In genomic region chr12:16893039-16893438, GRCm38 (mm10) we compare ENCODE assay signal across 14 mouse cellular contexts. TPM values are rescaled to one million over a fixed set of nuclear protein-coding genes. Genes with fewer than 3 reads are reported as not detected.
DNase-seq lines count a peak whose midpoint lies in the region; ATAC-seq and TF ChIP-seq lines count a peak whose summit lies in the region.
"Had no signal": no experiment of that assay in that cellular context is flagged by ENCODE, and none has a peak within 500 bp of the region (broad histone marks: within the 10 kb centered on the region; RNA-seq: fewer than 3 reads in every experiment).

No protein-coding gene starts in this region.

- H3K27me3 ChIP-seq in heart, embryonic 10.5 days (ENCODE audit: insufficient read depth, poor library complexity, severe bottlenecking): no peaks in the 10 kb centered on the region
- no peaks in the 10 kb centered on the region for H3K27me3 ChIP-seq in liver, embryonic 15.5 days
- H3K27me3 ChIP-seq in heart, embryonic 16.5 days (ENCODE audit: control insufficient read depth, insufficient read depth, low read length): no peaks in the 10 kb centered on the region
- H3K27me3 ChIP-seq in small intestine, adult 2 months (ENCODE audit: control insufficient read depth, insufficient read depth, low read length): no peaks in the 10 kb centered on the region
- H3K27me3 ChIP-seq: embryonic facial prominence, embryonic 13.5 days; forebrain, embryonic 15.5 days had no signal

- H3K4me1 ChIP-seq in heart, embryonic 10.5 days: peaks cover 31% of the 10 kb centered on the region
- H3K4me1 ChIP-seq in liver, embryonic 15.5 days (replicated peaks): peaks cover 31% of the 10 kb centered on the region
- H3K4me1 ChIP-seq in heart, embryonic 16.5 days (ENCODE audit: control insufficient read depth, insufficient read depth, low read length): peaks cover 15% of the 10 kb centered on the region
- H3K4me1 ChIP-seq in small intestine, adult 2 months (ENCODE audit: control insufficient read depth, insufficient read depth, insufficient read length, low read length): peaks cover 5% of the 10 kb centered on the region; the same call in 1 of the 2 replicates

- H3K9ac ChIP-seq in liver, embryonic 15.5 days: 0 out of 2 replicates have a peak overlapping the region, but pooled peaks have one; percentile 85
- no peak overlapping the region for H3K9ac ChIP-seq in heart, embryonic 16.5 days (ENCODE audit: low read length)

- DNase-seq in heart, embryonic 10.5 days (ENCODE audit: low spot score): no peak
- no peak for DNase-seq in heart, postnatal 4 days
- DNase-seq in liver: no peak
- no peak for DNase-seq in spleen, postnatal 36 days (ENCODE audit: low spot score in 2 of 2)
- DNase-seq in ovary, postnatal 36 days (ENCODE audit: low spot score): no peak
- DNase-seq: cerebellum, postnatal 14 days; gastrocnemius, postnatal 14 days; thymus, adult 2 months had no signal

- no peak overlapping the region for H3K4me2 ChIP-seq in liver, embryonic 15.5 days
- no peak overlapping the region for H3K4me2 ChIP-seq in heart, embryonic 16.5 days (ENCODE audit: low read depth, low read length)

- H3K9me3 ChIP-seq in heart, embryonic 10.5 days: no peaks in the 10 kb centered on the region
- no peaks in the 10 kb centered on the region for H3K9me3 ChIP-seq in liver, embryonic 15.5 days (replicated peaks)
- H3K9me3 ChIP-seq in heart, embryonic 16.5 days (replicated peaks; ENCODE audit: control insufficient read depth, low read length): no peaks in the 10 kb centered on the region
- H3K9me3 ChIP-seq: embryonic facial prominence, embryonic 13.5 days; forebrain, embryonic 15.5 days had no signal

- no peak for TF ChIP-seq CTCF in small intestine, adult 2 months (IDR thresholded peaks at IDR 0.05; ENCODE audit: extremely low read depth, insufficient read length, insufficient replicate concordance, low read depth, low read length)

- no peaks in the 10 kb centered on the region for H3K36me3 ChIP-seq in heart, embryonic 10.5 days
- H3K36me3 ChIP-seq in liver, embryonic 15.5 days (replicated peaks): no peaks in the 10 kb centered on the region
- no peaks in the 10 kb centered on the region for H3K36me3 ChIP-seq in heart, embryonic 16.5 days (ENCODE audit: control insufficient read depth, insufficient read depth)
- no peaks in the 10 kb centered on the region for H3K36me3 ChIP-seq in small intestine, adult 2 months (ENCODE audit: control insufficient read depth, insufficient read depth, low read length)
- H3K36me3 ChIP-seq: embryonic facial prominence, embryonic 13.5 days; forebrain, embryonic 15.5 days had no signal

- ATAC-seq in liver, embryonic 15.5 days (ENCODE audit: insufficient read depth): no peak
- ATAC-seq in heart, embryonic 16.5 days (replicated peaks; ENCODE audit: extremely low read depth, insufficient read depth, low FRiP score): no peak
- ATAC-seq: forebrain, embryonic 15.5 days; hindbrain, embryonic 16.5 days had no signal

- H3K27ac ChIP-seq in heart, embryonic 10.5 days: peak overlapping the region; percentile 98; the same call in 1 of the 2 replicates
- H3K27ac ChIP-seq in liver, embryonic 15.5 days (replicated peaks): no peak overlapping the region
- peak overlapping the region; percentile 95; the same call in 1 of the 2 replicates for H3K27ac ChIP-seq in heart, embryonic 16.5 days (ENCODE audit: low read length)
- H3K27ac ChIP-seq in small intestine, adult 2 months (ENCODE audit: insufficient read depth, low read depth, low read length): peak overlapping the region; percentile 98
- H3K27ac ChIP-seq: forebrain, embryonic 15.5 days had no signal

- no peak for TF ChIP-seq POLR2A in small intestine, adult 2 months (IDR thresholded peaks at IDR 0.05; ENCODE audit: low read depth, low read length)

- H3K4me3 ChIP-seq in heart, embryonic 10.5 days: no peak overlapping the region
- no peak overlapping the region for H3K4me3 ChIP-seq in liver, embryonic 15.5 days (replicated peaks)
- no peak overlapping the region for H3K4me3 ChIP-seq in heart, embryonic 16.5 days (ENCODE audit: low read length)
- no peak overlapping the region for H3K4me3 ChIP-seq in small intestine, adult 2 months (ENCODE audit: low read depth, low read length)

- 79% methylated on average over 2 of the region's 2 CpGs for WGBS in heart, embryonic 10.5 days
- 74% methylated on average over 2 of the region's 2 CpGs for WGBS in liver, embryonic 15.5 days (ENCODE audit: insufficient replicate concordance)
- WGBS in heart, embryonic 16.5 days: 85% methylated on average over 2 of the region's 2 CpGs
- whole genome bisulfite sequencing in small intestine, adult 2 months: 75% methylated on average over 2 of the region's 2 CpGs

RNA-seq across cellular contexts. Expression of gene Rock2, which starts 1.7 kb away (rescaled TPM):
- polyA plus RNA-seq in heart, embryonic 10.5 days (2016; fragmentation: Nextera tagmentation; extraction: Ambion mirVana): 16.9 and 19.6 TPM in 2 replicates
- 10 to 100 TPM; 93.4 to 98.4 TPM for total RNA-seq in heart, postnatal 4 days (2021)
- polyA plus RNA-seq in liver, embryonic 15.5 days (2015; fragmentation: Nextera tagmentation; extraction: Ambion mirVana): 5.6 and 6.3 TPM in 2 replicates
- 16.8 and 20.4 TPM in 2 replicates for polyA plus RNA-seq in heart, embryonic 16.5 days (2015; fragmentation: Nextera tagmentation; extraction: Ambion mirVana)
- 1.1 and 3.6 TPM in 2 replicates for polyA plus RNA-seq in small intestine, adult 2 months (2012; rRNA removed)
